Mouse (Mus musculus): ENCODE data around the gene Gm36864.

DNA sequence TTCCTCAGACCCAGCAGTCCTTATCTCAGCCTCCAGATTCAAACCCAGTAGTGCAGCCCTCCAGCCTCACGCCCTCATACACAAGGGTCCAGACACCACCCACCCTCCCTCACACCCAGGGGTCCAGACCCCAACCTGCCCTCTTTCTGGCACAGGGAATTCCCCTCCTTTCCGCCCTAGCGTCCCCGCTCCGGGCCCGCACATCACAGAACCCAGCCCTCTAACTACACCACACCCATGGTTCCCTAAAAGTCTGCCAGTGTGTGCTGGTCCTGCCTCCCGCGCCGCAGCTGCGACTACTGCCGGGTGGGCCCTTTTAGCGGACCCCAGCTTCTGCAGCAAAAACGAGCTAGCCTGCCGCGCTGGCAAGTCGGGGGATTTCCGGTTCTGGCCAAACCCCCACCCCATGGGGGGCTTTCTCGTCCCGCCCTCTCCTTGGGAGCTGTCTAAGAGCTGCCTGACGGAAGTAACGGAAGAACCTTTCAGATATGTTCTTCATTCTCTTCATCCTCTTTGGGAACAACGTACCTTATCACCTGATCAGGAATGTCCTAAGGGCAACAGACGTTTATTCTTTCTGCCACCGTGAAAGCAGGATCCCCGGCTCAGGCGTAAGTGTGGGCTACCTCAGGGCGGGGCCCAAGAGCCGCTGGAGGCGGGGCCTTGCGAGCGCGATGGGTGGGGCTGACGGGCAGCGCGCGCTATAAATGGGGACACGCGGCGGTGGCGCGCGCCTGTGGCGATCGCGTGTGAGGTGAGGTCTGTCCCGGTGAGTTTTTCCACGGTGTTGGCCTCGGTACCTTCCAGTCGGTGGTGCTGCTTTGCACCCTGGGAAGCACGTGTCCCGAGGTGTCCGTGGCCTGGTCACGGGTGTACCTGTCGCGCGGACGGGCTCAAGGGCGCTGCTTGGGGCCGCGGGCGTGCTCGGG lies 10.3 kb downstream of the Gm36864 start, which contains the start of the genes 1700028J19Rik and 2410002F23Rik:
- TF ChIP-seq CTCF (IDR thresholded peaks at IDR 0.05; ENCODE audit: control insufficient read depth, insufficient read depth, insufficient read length) (no peak), USF1 (IDR thresholded peaks at IDR 0.05; ENCODE audit: low read depth) (no peak), CEBPB (IDR thresholded peaks at IDR 0.05; ENCODE audit: low read depth) (no peak), MAX (IDR thresholded peaks at IDR 0.05) (peak; percentile 96), MYOG (IDR thresholded peaks at IDR 0.05; ENCODE audit: control insufficient read depth, extremely low read depth, insufficient read length) (no peak), MYOD1 (IDR thresholded peaks at IDR 0.05; ENCODE audit: control insufficient read depth, insufficient read length, low read depth) (no peak)
